Mouse (Mus musculus) myocyte (in vitro differentiated cells): ENCODE results near the gene Eif2s2.

Source experiments
- CEBPB ChIP-seq: IDR thresholded peaks from 2 replicates; pipeline ENCODE4 v1.6.1; 2011; ENCODE audit warnings: mild to moderate bottlenecking, moderate library complexity; ENCODE audit not compliant: poor library complexity, insufficient read depth, severe bottlenecking
- E2F4 ChIP-seq: IDR thresholded peaks from one replicate; pipeline ENCODE4 v1.6.1; 2011; ENCODE audit warnings: mild to moderate bottlenecking, control low read depth, moderate library complexity; ENCODE audit not compliant: insufficient read depth
- MAX ChIP-seq: IDR thresholded peaks from one replicate; pipeline ENCODE4 v1.6.1; 2011; ENCODE audit warnings: low read depth, mild to moderate bottlenecking, control low read depth
- MYOD1 ChIP-seq, 3 experiments: IDR thresholded peaks; one replicate each; pipeline ENCODE4 v1.6.1; 2011; ENCODE audit warnings: control low read depth in 2 of 3, low read depth in 2 of 3, mild to moderate bottlenecking in 2 of 3, moderate library complexity in 1 of 3; ENCODE audit not compliant: insufficient read length in 2 of 3, control insufficient read depth in 1 of 3
- MYOG ChIP-seq, 3 experiments: IDR thresholded peaks; one replicate each; pipeline ENCODE4 v1.6.1; 2011; ENCODE audit warnings: control low read depth in 2 of 3, low read depth in 2 of 3, mild to moderate bottlenecking in 2 of 3; ENCODE audit not compliant: insufficient read length in 2 of 3, control insufficient read depth in 1 of 3, insufficient read depth in 1 of 3
- POLR2A ChIP-seq: IDR thresholded peaks from one replicate; pipeline ENCODE4 v1.6.1; 2011; ENCODE audit warnings: low read depth, mild to moderate bottlenecking, control low read depth, moderate library complexity; ENCODE audit not compliant: insufficient read length
- POLR2AphosphoS2 ChIP-seq: IDR thresholded peaks from one replicate; pipeline ENCODE4 v1.6.1; 2011; ENCODE audit warnings: low read depth, control low read depth; ENCODE audit not compliant: insufficient read length
- SRF ChIP-seq: IDR thresholded peaks from one replicate; pipeline ENCODE4 v1.6.1; 2011; ENCODE audit warnings: low read depth; ENCODE audit not compliant: control insufficient read depth, insufficient read length
- TCF12 ChIP-seq: IDR thresholded peaks from one replicate; pipeline ENCODE4 v1.6.1; 2011; ENCODE audit warnings: mild to moderate bottlenecking, control low read depth; ENCODE audit not compliant: poor library complexity, insufficient read depth, severe bottlenecking
- TCF3 ChIP-seq: IDR thresholded peaks from one replicate; pipeline ENCODE4 v1.6.1; 2011; ENCODE audit warnings: low read depth, control low read depth; ENCODE audit not compliant: insufficient read length
- USF1 ChIP-seq: IDR thresholded peaks from one replicate; pipeline ENCODE4 v1.6.1; 2011; ENCODE audit warnings: low read depth, mild to moderate bottlenecking, control low read depth, moderate library complexity

DNA sequence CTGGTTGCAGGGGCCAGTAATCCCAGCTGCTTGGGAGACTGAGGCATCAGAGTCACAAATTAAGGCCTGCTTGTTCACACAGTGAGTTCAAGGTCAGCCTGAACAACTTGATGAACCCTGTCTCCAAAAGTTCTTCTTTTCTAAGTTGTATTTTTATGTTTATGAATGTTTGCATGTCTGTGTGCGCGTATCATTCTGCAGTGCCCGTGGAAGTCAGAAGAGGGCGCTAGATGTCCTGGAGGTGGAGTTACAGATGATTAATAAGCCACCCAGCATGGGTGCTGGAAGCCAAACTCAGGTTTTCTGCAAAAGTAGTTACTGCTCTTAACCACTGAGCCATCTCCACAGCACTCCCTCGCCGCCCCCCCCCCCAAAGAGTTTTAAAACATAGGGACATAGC lies 17.1 kb upstream of the Eif2s2 start:
- TF ChIP-seq POLR2A (no peak), CEBPB (no peak), TCF12 (no peak), MYOG (IDR thresholded peaks at IDR 0.05; ENCODE audit: control insufficient read depth in 1 of 3, insufficient read depth in 1 of 3, insufficient read length in 2 of 3, low read depth in 2 of 3) (no peak), SRF (no peak), MAX (no peak), POLR2AphosphoS2 (no peak), E2F4 (no peak), MYOD1 (IDR thresholded peaks at IDR 0.05; ENCODE audit: control insufficient read depth in 1 of 3, insufficient read length in 2 of 3, low read depth in 2 of 3) (no peak), USF1 (no peak), TCF3 (no peak)
